Mouse (Mus musculus) heart, postnatal 4 days (tissue): ENCODE results near the gene Manf. TPM values are rescaled to one million over a fixed set of nuclear protein-coding genes. Genes with fewer than 3 reads are reported as not detected.

Source experiments
- total RNA-seq, 2 experiments: library from RNA; stranded (reverse); gene quantifications; 2 replicates each; pipeline ENCODE4 v1.2.3; 2021

Manf gene
- total RNA-seq, 2 experiments from 2014 or later, result 137 to 160 TPM

Other genes with a start within 250 kb of the Manf start
- not detected for gene Grm2, start 235.9 kb downstream of the Manf start, total RNA-seq
- 10 to 100 TPM; 31.0 to 38.0 TPM for gene Tex264, start 206.1 kb downstream of the Manf start, total RNA-seq
- gene Rad54l2, start 102.8 kb downstream of the Manf start, total RNA-seq, result 10 to 100 TPM; 17.8 to 18.2 TPM
- gene Dcaf1, start 70.1 kb downstream of the Manf start, total RNA-seq, result 10 to 100 TPM; 28.8 to 29.5 TPM
- gene Rbm15b, start 4.6 kb downstream of the Manf start, total RNA-seq, result 10 to 100 TPM; 21.6 to 26.1 TPM